13 mouse cellular contexts compared by ENCODE assay signal in genomic region chr2:181673501-181673900, GRCm38 (mm10). TPM values are rescaled to one million over a fixed set of nuclear protein-coding genes. Genes with fewer than 3 reads are reported as not detected.
DNase-seq lines count a peak whose midpoint lies in the region; ATAC-seq and TF ChIP-seq lines count a peak whose summit lies in the region.
"Had no signal": no experiment of that assay in that cellular context is flagged by ENCODE, and none has a peak within 500 bp of the region (broad histone marks: within the 10 kb centered on the region; RNA-seq: fewer than 3 reads in every experiment).

No protein-coding gene starts in this region.

- H3K9me3 ChIP-seq in kidney, embryonic 15.5 days (replicated peaks) = no peaks in the 10 kb centered on the region
- H3K9me3 ChIP-seq: limb, embryonic 15.5 days; midbrain, embryonic 15.5 days had no signal

- H3K27ac ChIP-seq in kidney, embryonic 15.5 days = no peak overlapping the region
- H3K27ac ChIP-seq in cortical plate, adult 2 months (ENCODE audit: insufficient read depth, low read length) = peak overlapping the region; percentile 21; the same call in 1 of the 2 replicates
- H3K27ac ChIP-seq: limb, embryonic 15.5 days; midbrain, embryonic 15.5 days had no signal

- TF ChIP-seq POLR2A in cortical plate, adult 2 months (IDR thresholded peaks at IDR 0.05; ENCODE audit: extremely low read depth, insufficient read depth, low read length) = no peak

- DNase-seq in adrenal gland, adult 2 months = peak; percentile 64
- DNase-seq in adrenal gland, postnatal 4 days (ENCODE audit: low spot score in 2 of 2) = no peak
- peak; percentile 15 for DNase-seq in kidney, postnatal 14 days
- DNase-seq in lung, postnatal 36 days = peak; percentile 45
- no peak for DNase-seq in T-cell, adult 2 months (ENCODE audit: low spot score)
- DNase-seq: cerebellum, adult 11 months had no signal

- peaks cover 47% of the 10 kb centered on the region for H3K4me1 ChIP-seq in kidney, embryonic 15.5 days
- H3K4me1 ChIP-seq in cortical plate, adult 2 months (ENCODE audit: control insufficient read depth, insufficient read depth, low read length) = no peaks in the 10 kb centered on the region

- no peak overlapping the region for H3K4me3 ChIP-seq in kidney, embryonic 15.5 days (replicated peaks)
- no peak overlapping the region for H3K4me3 ChIP-seq in cortical plate, adult 2 months (ENCODE audit: insufficient read depth, low read length)
- H3K4me3 ChIP-seq: limb, embryonic 15.5 days; midbrain, embryonic 15.5 days had no signal

- H3K9ac ChIP-seq in kidney, embryonic 15.5 days = no peak overlapping the region
- H3K9ac ChIP-seq: limb, embryonic 15.5 days; midbrain, embryonic 15.5 days had no signal

- 48% methylated on average over 1 of the region's 1 CpGs for WGBS in kidney, embryonic 15.5 days

- peaks cover 61% of the 10 kb centered on the region for H3K27me3 ChIP-seq in kidney, embryonic 15.5 days

- H3K4me2 ChIP-seq in kidney, embryonic 15.5 days = no peak overlapping the region
- H3K4me2 ChIP-seq: limb, embryonic 15.5 days; midbrain, embryonic 15.5 days had no signal

- no peak for TF ChIP-seq CTCF in cortical plate, adult 2 months (IDR thresholded peaks at IDR 0.05; ENCODE audit: extremely low read depth, insufficient read depth, low read length)

- H3K36me3 ChIP-seq in kidney, embryonic 15.5 days = no peaks in the 10 kb centered on the region
- H3K36me3 ChIP-seq: limb, embryonic 15.5 days; midbrain, embryonic 15.5 days had no signal

- ATAC-seq in kidney, embryonic 15.5 days (replicated peaks; ENCODE audit: low FRiP score) = no peak
- ATAC-seq in frontal cortex, adult (ENCODE audit: low TSS enrichment) = no peak
- ATAC-seq: midbrain, embryonic 15.5 days had no signal

RNA-seq across cellular contexts. Expression of gene Sox18, which starts 2.1 kb away (rescaled TPM):
- 10 to 100 TPM; 20.3 to 34.7 TPM for total RNA-seq in adrenal gland, adult 2 months (2021)
- polyA plus RNA-seq in adrenal gland, adult 2 months (2012; rRNA removed) = 164 and 223 TPM in 2 replicates
- total RNA-seq in adrenal gland, postnatal 4 days (2021) = 10 to 100 TPM; 45.2 to 47.3 TPM
- polyA plus RNA-seq in kidney, embryonic 15.5 days (2015; fragmentation: Nextera tagmentation; extraction: Ambion mirVana) = 48.1 and 49.9 TPM in 2 replicates
- polyA plus RNA-seq in cortical plate, adult 2 months (2012; rRNA removed) = 16.8 and 21.8 TPM in 2 replicates

RNA-seq across cellular contexts. Expression of gene Tcea2, which starts 6.6 kb away (rescaled TPM):
- 1 to 10 TPM; 6.6 to 7.8 TPM for total RNA-seq in adrenal gland, adult 2 months (2021)
- polyA plus RNA-seq in adrenal gland, adult 2 months (2012; rRNA removed) = 10.1 and 10.6 TPM in 2 replicates
- total RNA-seq in adrenal gland, postnatal 4 days (2021) = 10 to 100 TPM; 23.6 to 24.3 TPM
- polyA plus RNA-seq in kidney, embryonic 15.5 days (2015; fragmentation: Nextera tagmentation; extraction: Ambion mirVana) = 25.6 and 25.9 TPM in 2 replicates
- polyA plus RNA-seq in cortical plate, adult 2 months (2012; rRNA removed) = 195 and 212 TPM in 2 replicates

RNA-seq across cellular contexts. Expression of gene Gm29797, which starts 16.7 kb away (rescaled TPM):
- under 1 TPM in 1 of 2 experiments, not detected in 1; 0.55 TPM for total RNA-seq in adrenal gland, adult 2 months (2021)
- 0.47 TPM in 1 of 2 replicates, not detected in the other for polyA plus RNA-seq in adrenal gland, adult 2 months (2012; rRNA removed)
- total RNA-seq in adrenal gland, postnatal 4 days (2021) = under 1 TPM; 0.42 TPM
- polyA plus RNA-seq in kidney, embryonic 15.5 days (2015; fragmentation: Nextera tagmentation; extraction: Ambion mirVana) = 0.21 TPM in 1 of 2 replicates, not detected in the other
- polyA plus RNA-seq in cortical plate, adult 2 months (2012; rRNA removed) = 0.21 TPM in 1 of 2 replicates, not detected in the other
- polyA plus RNA-seq: gonadal fat pad, adult 2 months; limb, embryonic 15.5 days; midbrain, embryonic 15.5 days had no signal

RNA-seq across cellular contexts. Expression of gene Rgs19, which starts 20.3 kb away (rescaled TPM):
- total RNA-seq in adrenal gland, adult 2 months (2021) = 10 to 100 TPM; 21.4 to 31.1 TPM
- 61.2 and 67.3 TPM in 2 replicates for polyA plus RNA-seq in adrenal gland, adult 2 months (2012; rRNA removed)
- total RNA-seq in adrenal gland, postnatal 4 days (2021) = 10 to 100 TPM; 30.2 to 31.1 TPM
- polyA plus RNA-seq in kidney, embryonic 15.5 days (2015; fragmentation: Nextera tagmentation; extraction: Ambion mirVana) = 56.6 and 61.7 TPM in 2 replicates
- polyA plus RNA-seq in cortical plate, adult 2 months (2012; rRNA removed) = 55.4 and 57.0 TPM in 2 replicates

RNA-seq across cellular contexts. Expression of gene Lkaaear1, which starts 24.7 kb away (rescaled TPM):
- total RNA-seq in adrenal gland, adult 2 months (2021) = not detected
- not detected in 2 replicates for polyA plus RNA-seq in adrenal gland, adult 2 months (2012; rRNA removed)
- not detected for total RNA-seq in adrenal gland, postnatal 4 days (2021)
- polyA plus RNA-seq in kidney, embryonic 15.5 days (2015; fragmentation: Nextera tagmentation; extraction: Ambion mirVana) = 0.22 TPM in 1 of 2 replicates, not detected in the other
- not detected in 2 replicates for polyA plus RNA-seq in cortical plate, adult 2 months (2012; rRNA removed)
- polyA plus RNA-seq: kidney, embryonic 16.5 days; limb, embryonic 15.5 days; midbrain, embryonic 15.5 days had no signal

Comparison
In these comparisons a context has a peak if more than half of its experiments do, and no peak if none do; other contexts are left out.
1. DNase-seq: peak in adrenal gland, adult 2 months (single experiment), kidney, postnatal 14 days (single experiment) and lung, postnatal 36 days (single experiment); none in adrenal gland, postnatal 4 days (0 of 2) and T-cell, adult 2 months (single experiment).